Mouse (Mus musculus): ENCODE measurements around the gene Arl8a.

DNA sequence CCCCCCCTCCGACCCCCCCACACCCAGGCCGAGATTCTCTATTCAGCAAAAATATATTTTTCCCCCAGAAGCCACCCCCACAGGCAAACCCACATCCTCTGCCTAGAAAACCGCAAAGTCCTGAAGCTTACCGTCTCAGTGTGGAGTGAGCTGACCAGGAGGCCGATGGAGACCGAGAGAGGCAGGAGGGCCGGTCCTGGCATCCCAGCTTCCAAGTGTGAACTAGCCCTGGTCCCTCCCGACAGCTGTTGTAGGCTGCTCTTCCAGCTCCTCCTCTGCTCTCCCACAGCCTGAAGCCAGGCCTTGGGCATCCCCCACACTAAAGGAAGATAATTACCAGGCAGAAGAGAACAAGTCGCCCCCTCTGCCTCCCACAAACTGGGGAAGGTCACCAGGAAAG is 17.6 kb upstream of the Arl8a start:
- no peak for TF ChIP-seq CTCF (IDR thresholded peaks at IDR 0.05; ENCODE audit: low read depth, low read length)
- TF ChIP-seq TAL1 (conservative IDR thresholded peaks at IDR 0.05; ENCODE audit: low read depth, low read length): no peak
- TF ChIP-seq GATA1 (IDR thresholded peaks at IDR 0.05; ENCODE audit: borderline replicate concordance, low read length): no peak
- no peak for TF ChIP-seq GATA2 (IDR thresholded peaks at IDR 0.05; ENCODE audit: borderline replicate concordance, low read depth, low read length)
- no peak for TF ChIP-seq POLR2AphosphoS5 (IDR thresholded peaks at IDR 0.05; ENCODE audit: insufficient replicate concordance, low read depth, low read length)
